Mouse (Mus musculus): ENCODE measurements around the gene Cd34. TPM values are rescaled to one million over a fixed set of nuclear protein-coding genes. Genes with fewer than 3 reads are reported as not detected.

Cd34 gene
- polyA plus RNA-seq, 1 experiment from 2014 or later = 51.3 TPM

Other genes starting within 250 kb of the Cd34 start
- gene Cd46, start 153.4 kb downstream of the Cd34 start, polyA plus RNA-seq (2014; fragmentation: Nextera tagmentation; extraction: Ambion mirVana) = 0.91 and 1.00 TPM in 2 replicates
- 39.9 and 49.8 TPM in 2 replicates for gene Cr1l, start 192.8 kb downstream of the Cd34 start, polyA plus RNA-seq (2014; fragmentation: Nextera tagmentation; extraction: Ambion mirVana)
- gene Cr2, start 237.9 kb downstream of the Cd34 start, polyA plus RNA-seq (2014; fragmentation: Nextera tagmentation; extraction: Ambion mirVana) = 0.29 and 0.44 TPM in 2 replicates

All from midbrain, embryonic 11.5 days (tissue).